Mouse (Mus musculus): Measurements from ENCODE around the gene Frat1.
A peak's percentile ranks its signal among the peaks of the same experiment; 100 is the strongest.

The Frat1 gene

GRCm38 (mm10) chr19:41829381-41830105 lies at the start of gene Frat1:
TSS of gene Frat1 (plus strand) at chr19:41829970.
- DNase-seq (ENCODE audit: extremely low read depth, low read depth), result peak; percentile 99

- DNase-seq (ENCODE audit: extremely low read depth, low read depth), result no peak
Observed at GRCm38 (mm10) chr19:41786896-41787295, 42.9 kb upstream of the Frat1 start.

- DNase-seq (ENCODE audit: extremely low read depth, low read depth), result no peak
Observed at GRCm38 (mm10) chr19:41789110-41789961, 40.4 kb upstream of the Frat1 start.

- DNase-seq (ENCODE audit: extremely low read depth, low read depth), result no peak
Observed at GRCm38 (mm10) chr19:41791384-41791783, 38.4 kb upstream of the Frat1 start.

GRCm38 (mm10) chr19:41792934-41793486 lies 36.8 kb upstream of the Frat1 start:
- no peak for DNase-seq (ENCODE audit: extremely low read depth, low read depth)

GRCm38 (mm10) chr19:41794017-41794416 lies 35.8 kb upstream of the Frat1 start:
- DNase-seq (ENCODE audit: extremely low read depth, low read depth), result no peak

GRCm38 (mm10) chr19:41794901-41795300 lies 34.9 kb upstream of the Frat1 start:
- DNase-seq (ENCODE audit: extremely low read depth, low read depth), result no peak

- no peak for DNase-seq (ENCODE audit: extremely low read depth, low read depth)
Observed at GRCm38 (mm10) chr19:41796148-41796760, 33.5 kb upstream of the Frat1 start.

GRCm38 (mm10) chr19:41796789-41797327 lies 32.9 kb upstream of the Frat1 start:
- no peak for DNase-seq (ENCODE audit: extremely low read depth, low read depth)

GRCm38 (mm10) chr19:41797536-41797935 lies 32.2 kb upstream of the Frat1 start:
- no peak for DNase-seq (ENCODE audit: extremely low read depth, low read depth)

GRCm38 (mm10) chr19:41800451-41800850 lies 29.3 kb upstream of the Frat1 start:
- peak; percentile 29 for DNase-seq (ENCODE audit: extremely low read depth, low read depth)

- no peak for DNase-seq (ENCODE audit: extremely low read depth, low read depth)
Observed at GRCm38 (mm10) chr19:41800986-41801741, 28.6 kb upstream of the Frat1 start.

- peak; percentile 100 for DNase-seq (ENCODE audit: extremely low read depth, low read depth)
Observed at GRCm38 (mm10) chr19:41801742-41802369, 27.9 kb upstream of the Frat1 start, which contains the start of gene Arhgap19. TSS of gene Arhgap19 (minus strand) at chr19:41802047.

- DNase-seq (ENCODE audit: extremely low read depth, low read depth), result peak; percentile 67
Observed at GRCm38 (mm10) chr19:41803322-41803721, 26.4 kb upstream of the Frat1 start.

- no peak for DNase-seq (ENCODE audit: extremely low read depth, low read depth)
Observed at GRCm38 (mm10) chr19:41805831-41806230, 23.9 kb upstream of the Frat1 start.

GRCm38 (mm10) chr19:41807497-41807896 lies 22.3 kb upstream of the Frat1 start:
- peak; percentile 73 for DNase-seq (ENCODE audit: extremely low read depth, low read depth)

- no peak for DNase-seq (ENCODE audit: extremely low read depth, low read depth)
Observed at GRCm38 (mm10) chr19:41808104-41808634, 21.6 kb upstream of the Frat1 start.

- no peak for DNase-seq (ENCODE audit: extremely low read depth, low read depth)
Observed at GRCm38 (mm10) chr19:41810074-41810473, 19.7 kb upstream of the Frat1 start.

GRCm38 (mm10) chr19:41812525-41812924 lies 17.2 kb upstream of the Frat1 start:
- no peak for DNase-seq (ENCODE audit: extremely low read depth, low read depth)

- no peak for DNase-seq (ENCODE audit: extremely low read depth, low read depth)
Observed at GRCm38 (mm10) chr19:41813374-41813773, 16.4 kb upstream of the Frat1 start.
